Mouse (Mus musculus): ENCODE results near the gene Gm4869. TPM values are rescaled to one million over a fixed set of nuclear protein-coding genes. Genes with fewer than 3 reads are reported as not detected.
A peak's percentile ranks its signal among the peaks of the same experiment; 100 is the strongest.
"Not testable (repeated sequence)": the region's sequence is repeated elsewhere in the genome, so short reads cannot be mapped to it uniquely, and the experiment has no call there.

Gm4869 gene
- polyA plus RNA-seq, 1 experiment from 2014 or later, result not detected

GRCm38 (mm10) chr5:140420616-140421015 lies 24.8 kb upstream of the Gm4869 start:
- WGBS, result 78% methylated on average over 4 of the region's 4 CpGs
- Histone ChIP-seq H3K27me3 (no peaks in the 10 kb centered on the region), H3K9me3 (no peaks in the 10 kb centered on the region), H3K4me2 (replicated peaks) (peak overlapping the region; percentile 96), H3K4me3 (replicated peaks) (peak overlapping the region; percentile 100), H3K27ac (no peak overlapping the region), H3K4me1 (replicated peaks) (peaks cover 37% of the 10 kb centered on the region), H3K9ac (replicated peaks) (peak overlapping the region; percentile 99), H3K36me3 (peaks cover 14% of the 10 kb centered on the region)
- ATAC-seq, result no peak

- Histone ChIP-seq H3K4me3 (replicated peaks) (no peak overlapping the region), H3K27me3 (no peaks in the 10 kb centered on the region), H3K4me2 (replicated peaks) (no peak overlapping the region), H3K36me3 (peaks cover 55% of the 10 kb centered on the region), H3K9me3 (no peaks in the 10 kb centered on the region), H3K27ac (no peak overlapping the region), H3K4me1 (replicated peaks) (peaks cover 24% of the 10 kb centered on the region), H3K9ac (replicated peaks) (no peak overlapping the region)
- ATAC-seq, result no peak
- WGBS, result 94% methylated on average over 17 of the region's 17 CpGs
Observed at GRCm38 (mm10) chr5:140425016-140425783, 20.2 kb upstream of the Gm4869 start.

- H3K4me1 ChIP-seq (replicated peaks); H3K27ac ChIP-seq; ATAC-seq; H3K4me2 ChIP-seq (replicated peaks); H3K4me3 ChIP-seq (replicated peaks); H3K27me3 ChIP-seq; H3K9me3 ChIP-seq; H3K9ac ChIP-seq (replicated peaks): not testable (repeated sequence)
- peaks cover 89% of the 10 kb centered on the region for H3K36me3 ChIP-seq
- 93% methylated on average over 2 of the region's 6 CpGs for WGBS
Observed at GRCm38 (mm10) chr5:140439117-140439516, 6.3 kb upstream of the Gm4869 start.

GRCm38 (mm10) chr5:140441406-140441805 lies 4.0 kb upstream of the Gm4869 start:
- 96% methylated on average over 3 of the region's 3 CpGs for WGBS
- Histone ChIP-seq H3K4me1 (replicated peaks) (no peaks in the 10 kb centered on the region), H3K9ac (replicated peaks) (no peak overlapping the region), H3K9me3 (no peaks in the 10 kb centered on the region), H3K4me2 (replicated peaks) (no peak overlapping the region), H3K27me3 (no peaks in the 10 kb centered on the region), H3K36me3 (peaks cover 90% of the 10 kb centered on the region), H3K4me3 (replicated peaks) (no peak overlapping the region), H3K27ac (no peak overlapping the region)
- no peak for ATAC-seq

- Histone ChIP-seq H3K36me3 (peaks cover 69% of the 10 kb centered on the region), H3K4me2 (replicated peaks) (no peak overlapping the region), H3K9ac (replicated peaks) (no peak overlapping the region), H3K27ac (no peak overlapping the region), H3K4me3 (replicated peaks) (no peak overlapping the region), H3K27me3 (no peaks in the 10 kb centered on the region), H3K4me1 (replicated peaks) (no peaks in the 10 kb centered on the region), H3K9me3 (no peaks in the 10 kb centered on the region)
- 95% methylated on average over 4 of the region's 4 CpGs for WGBS
- ATAC-seq, result no peak
Observed at GRCm38 (mm10) chr5:140444012-140444411, 1.4 kb upstream of the Gm4869 start.

- no peak for ATAC-seq
- 84% methylated on average over 7 of the region's 7 CpGs for WGBS
- Histone ChIP-seq H3K4me2 (replicated peaks) (no peak overlapping the region), H3K9me3 (no peaks in the 10 kb centered on the region), H3K36me3 (peaks cover 53% of the 10 kb centered on the region), H3K4me3 (replicated peaks) (no peak overlapping the region), H3K27ac (no peak overlapping the region), H3K9ac (replicated peaks) (no peak overlapping the region), H3K27me3 (no peaks in the 10 kb centered on the region), H3K4me1 (replicated peaks) (no peaks in the 10 kb centered on the region)
Observed at GRCm38 (mm10) chr5:140446054-140446453, 609 bp downstream of the Gm4869 start.

- no peak overlapping the region for H3K4me2 ChIP-seq (replicated peaks)
- H3K9me3 ChIP-seq, result no peaks in the 10 kb centered on the region
- peaks cover 5% of the 10 kb centered on the region for H3K4me1 ChIP-seq (replicated peaks)
- H3K27ac ChIP-seq, result no peak overlapping the region
- ATAC-seq, result no peak
- H3K9ac ChIP-seq (replicated peaks), result no peak overlapping the region
- no peak overlapping the region for H3K4me3 ChIP-seq (replicated peaks)
- no peaks in the 10 kb centered on the region for H3K27me3 ChIP-seq
- H3K36me3 ChIP-seq, result no peaks in the 10 kb centered on the region
Observed at GRCm38 (mm10) chr5:140454488-140454887, 9.0 kb downstream of the Gm4869 start.

- no peak overlapping the region for H3K4me3 ChIP-seq (replicated peaks)
- no peaks in the 10 kb centered on the region for H3K9me3 ChIP-seq
- H3K4me2 ChIP-seq (replicated peaks), result no peak overlapping the region
- H3K27me3 ChIP-seq, result no peaks in the 10 kb centered on the region
- WGBS, result 69% methylated on average over 2 of the region's 2 CpGs
- no peak overlapping the region for H3K9ac ChIP-seq (replicated peaks)
- peaks cover 5% of the 10 kb centered on the region for H3K4me1 ChIP-seq (replicated peaks)
- no peak overlapping the region for H3K27ac ChIP-seq
- H3K36me3 ChIP-seq, result no peaks in the 10 kb centered on the region
- no peak for ATAC-seq
Observed at GRCm38 (mm10) chr5:140455466-140455865, 10.0 kb downstream of the Gm4869 start.

GRCm38 (mm10) chr5:140461476-140461875 lies 16.0 kb downstream of the Gm4869 start:
- Histone ChIP-seq H3K4me2 (replicated peaks) (no peak overlapping the region), H3K36me3 (no peaks in the 10 kb centered on the region), H3K27ac (no peak overlapping the region), H3K9ac (replicated peaks) (no peak overlapping the region), H3K27me3 (no peaks in the 10 kb centered on the region), H3K4me1 (replicated peaks) (no peaks in the 10 kb centered on the region), H3K9me3 (0 out of 2 replicates have a peak, but pooled peaks cover 3% of the 10 kb centered on the region), H3K4me3 (replicated peaks) (no peak overlapping the region)
- ATAC-seq, result no peak
- WGBS, result 78% methylated on average over 3 of the region's 3 CpGs

- not testable (repeated sequence) for H3K36me3 ChIP-seq; H3K9ac ChIP-seq (replicated peaks); H3K4me1 ChIP-seq (replicated peaks); H3K9me3 ChIP-seq; H3K27me3 ChIP-seq; H3K4me3 ChIP-seq (replicated peaks); H3K27ac ChIP-seq; ATAC-seq; H3K4me2 ChIP-seq (replicated peaks)
- 93% methylated on average over 2 of the region's 2 CpGs for WGBS
Observed at GRCm38 (mm10) chr5:140463151-140463550, 17.7 kb downstream of the Gm4869 start.

GRCm38 (mm10) chr5:140464943-140465342 lies 19.5 kb downstream of the Gm4869 start:
- no peak overlapping the region for H3K27ac ChIP-seq
- H3K4me2 ChIP-seq (replicated peaks), result no peak overlapping the region
- no peaks in the 10 kb centered on the region for H3K36me3 ChIP-seq
- H3K9me3 ChIP-seq, result 0 out of 2 replicates have a peak, but pooled peaks cover 3% of the 10 kb centered on the region
- no peaks in the 10 kb centered on the region for H3K4me1 ChIP-seq (replicated peaks)
- no peaks in the 10 kb centered on the region for H3K27me3 ChIP-seq
- 85% methylated on average over 2 of the region's 2 CpGs for WGBS
- no peak for ATAC-seq
- H3K9ac ChIP-seq (replicated peaks), result no peak overlapping the region
- no peak overlapping the region for H3K4me3 ChIP-seq (replicated peaks)

GRCm38 (mm10) chr5:140472336-140472735 lies 26.9 kb downstream of the Gm4869 start:
- H3K9me3 ChIP-seq, result no peaks in the 10 kb centered on the region; the same call in 1 of the 2 replicates

GRCm38 (mm10) chr5:140481458-140481857 lies 36.0 kb downstream of the Gm4869 start:
- Histone ChIP-seq H3K36me3 (no peaks in the 10 kb centered on the region), H3K27me3 (no peaks in the 10 kb centered on the region), H3K9me3 (no peaks in the 10 kb centered on the region), H3K4me3 (replicated peaks) (no peak overlapping the region), H3K27ac (no peak overlapping the region), H3K9ac (replicated peaks) (no peak overlapping the region), H3K4me1 (replicated peaks) (no peaks in the 10 kb centered on the region), H3K4me2 (replicated peaks) (no peak overlapping the region)
- ATAC-seq, result no peak
- 80% methylated on average over 4 of the region's 4 CpGs for WGBS

More at GRCm38 (mm10) chr5:140472336-140472735, 26.9 kb downstream of the Gm4869 start:
- no peak overlapping the region for H3K4me2 ChIP-seq (replicated peaks)
- no peaks in the 10 kb centered on the region for H3K27me3 ChIP-seq
- H3K9ac ChIP-seq (replicated peaks), result no peak overlapping the region
- no peak overlapping the region for H3K27ac ChIP-seq
- WGBS, result 75% methylated on average over 3 of the region's 3 CpGs
- H3K4me3 ChIP-seq (replicated peaks), result no peak overlapping the region
- no peaks in the 10 kb centered on the region for H3K36me3 ChIP-seq
- H3K4me1 ChIP-seq (replicated peaks), result no peaks in the 10 kb centered on the region
- no peak for ATAC-seq

Data from midbrain, embryonic 13.5 days (tissue).